8 mouse cellular contexts compared by ENCODE assay signal in the genomic region with DNA sequence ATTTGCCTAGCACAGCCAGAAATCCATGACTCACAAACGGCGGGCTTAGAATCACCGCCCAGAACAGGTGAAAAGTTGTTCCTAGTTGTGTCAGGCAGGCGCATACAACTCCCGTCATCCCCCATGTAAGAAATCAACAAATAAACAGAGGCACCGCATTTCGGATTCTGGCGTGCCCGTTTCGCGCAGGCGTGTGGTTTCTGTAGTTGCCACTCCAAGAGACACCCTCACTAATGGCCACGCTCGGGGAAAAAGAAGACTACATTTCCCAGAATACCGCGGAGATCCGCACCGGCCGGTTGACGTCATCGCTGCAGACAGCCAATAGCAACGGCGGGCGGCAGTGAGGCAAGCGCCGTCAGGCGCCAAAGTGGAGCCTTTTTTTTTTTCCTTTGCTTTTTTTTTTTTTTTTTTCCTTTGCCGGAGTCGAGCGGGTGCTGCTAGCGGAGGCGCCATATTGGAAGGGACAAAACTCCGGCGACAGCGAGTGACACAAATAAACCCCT. TPM values are rescaled to one million over a fixed set of nuclear protein-coding genes. Genes with fewer than 3 reads are reported as not detected.
DNase-seq lines count a peak whose midpoint lies in the region; ATAC-seq and TF ChIP-seq lines count a peak whose summit lies in the region.

A gene (plus strand): TSS at position 346 of the 506 bp plus-strand sequence.

- peaks cover 24% of the 10 kb centered on the region for H3K36me3 ChIP-seq in G1E (replicated peaks)
- 0 out of 2 replicates have a peak, but pooled peaks cover 3% of the 10 kb centered on the region for H3K36me3 ChIP-seq in forebrain, embryonic 16.5 days (ENCODE audit: control insufficient read depth, insufficient read depth)
- peaks cover 21% of the 10 kb centered on the region for H3K36me3 ChIP-seq in lung, embryonic 14.5 days (ENCODE audit: insufficient read depth)
- H3K36me3 ChIP-seq in thymus, adult 2 months (ENCODE audit: control insufficient read depth, insufficient read depth, low read length), result peaks cover 7% of the 10 kb centered on the region

- DNase-seq in G1E (ENCODE audit: low spot score), result peak; percentile 73
- DNase-seq in cerebellum, adult 18-20 months, result peak; percentile 97 to 99
- DNase-seq in heart, postnatal 36 days, result peak; percentile 92 to 94
- DNase-seq in layer of hippocampus, adult 2 months (ENCODE audit: low spot score in 2 of 2), result peak; percentile 96 to 99
- peak; percentile 99 for DNase-seq in lung, embryonic 14.5 days
- peak; percentile 96 for DNase-seq in thymus, adult 2 months

- TF ChIP-seq POLR2A in olfactory bulb, adult 2 months (IDR thresholded peaks at IDR 0.05; ENCODE audit: insufficient read depth, low read depth, low read length), result 0 out of 2 replicates have a peak, but pooled peaks have one; percentile 36
- TF ChIP-seq POLR2A in thymus, adult 2 months (IDR thresholded peaks at IDR 0.05; ENCODE audit: control insufficient read depth, extremely low read depth, insufficient read depth, low read length, poor library complexity), result no peak

- H3K4me1 ChIP-seq in G1E (ENCODE audit: insufficient read depth, low read depth, low read length), result peaks cover 14% of the 10 kb centered on the region
- H3K4me1 ChIP-seq in forebrain, embryonic 16.5 days (replicated peaks; ENCODE audit: control insufficient read depth, insufficient read depth, low read length), result peaks cover 10% of the 10 kb centered on the region
- no peaks in the 10 kb centered on the region for H3K4me1 ChIP-seq in lung, embryonic 14.5 days (ENCODE audit: insufficient read depth)
- peaks cover 4% of the 10 kb centered on the region; the same call in 1 of the 2 replicates for H3K4me1 ChIP-seq in olfactory bulb, adult 2 months (ENCODE audit: control insufficient read depth, insufficient read depth, low read length)
- 0 out of 2 replicates have a peak, but pooled peaks cover 4% of the 10 kb centered on the region for H3K4me1 ChIP-seq in thymus, adult 2 months (replicated peaks; ENCODE audit: control insufficient read depth, insufficient read depth, low read length)

- intact Hi-C loops in heart, postnatal 36 days (cut with DNase I), result loop anchor here (2.0 to 5.0 kb wide), 2 partner anchors 98 to 152 kb away; no protein-coding TSS in a partner anchor

- peak within 1 kb of the TSS; percentile 99 for H3K27ac ChIP-seq in forebrain, embryonic 16.5 days (ENCODE audit: low read length)
- peak within 1 kb of the TSS; percentile 96 for H3K27ac ChIP-seq in layer of hippocampus, adult 2 months
- peak within 1 kb of the TSS; percentile 99 for H3K27ac ChIP-seq in lung, embryonic 14.5 days (ENCODE audit: low read depth)
- peak within 1 kb of the TSS; percentile 99 for H3K27ac ChIP-seq in olfactory bulb, adult 2 months (ENCODE audit: insufficient read depth, low read depth, low read length)
- peak within 1 kb of the TSS; percentile 88 for H3K27ac ChIP-seq in thymus, adult 2 months (ENCODE audit: control insufficient read depth, insufficient read depth, low read length)

- peak; percentile 94 for ATAC-seq in G1E (ENCODE audit: extremely low read depth, insufficient number of reproducible peaks, low FRiP score, poor library complexity, severe bottlenecking)
- ATAC-seq in forebrain, embryonic 16.5 days, result peak; percentile 98
- ATAC-seq in lung, embryonic 14.5 days (ENCODE audit: insufficient read depth), result peak; percentile 98

- TF ChIP-seq CTCF in G1E (IDR thresholded peaks at IDR 0.05; ENCODE audit: low read depth, low read length), result no peak
- no peak for TF ChIP-seq CTCF in layer of hippocampus, adult 2 months (conservative IDR thresholded peaks at IDR 0.05)
- no peak for TF ChIP-seq CTCF in lung, embryonic 14.5 days (IDR thresholded peaks at IDR 0.05; ENCODE audit: low read depth)
- TF ChIP-seq CTCF in olfactory bulb, adult 2 months (IDR thresholded peaks at IDR 0.05; ENCODE audit: insufficient read depth, low read depth, low read length), result no peak
- TF ChIP-seq CTCF in thymus, adult 2 months (IDR thresholded peaks at IDR 0.05; ENCODE audit: borderline replicate concordance, control insufficient read depth, extremely low read depth, insufficient read depth, low read length, poor library complexity), result no peak

- peak within 1 kb of the TSS; percentile 94 for H3K9ac ChIP-seq in forebrain, embryonic 16.5 days (replicated peaks; ENCODE audit: low read depth, low read length)
- H3K9ac ChIP-seq in lung, embryonic 14.5 days, result peak within 1 kb of the TSS; percentile 80

- 0% methylated on average over 35 of the region's 35 CpGs for WGBS in forebrain, embryonic 16.5 days
- under 1% methylated on average over 35 of the region's 35 CpGs for WGBS in lung, embryonic 14.5 days
- under 1% methylated on average over 35 of the region's 35 CpGs for WGBS in olfactory bulb, adult 2 months
- WGBS in thymus, adult 2 months, result under 1% methylated on average over 35 of the region's 35 CpGs

- H3K27me3 ChIP-seq in G1E (ENCODE audit: insufficient read depth, low read length), result no peaks in the 10 kb centered on the region
- H3K27me3 ChIP-seq in forebrain, embryonic 16.5 days (replicated peaks; ENCODE audit: control insufficient read depth, insufficient read depth, low read length), result no peaks in the 10 kb centered on the region
- H3K27me3 ChIP-seq in lung, embryonic 14.5 days (ENCODE audit: insufficient read depth, low read length), result no peaks in the 10 kb centered on the region
- no peaks in the 10 kb centered on the region for H3K27me3 ChIP-seq in thymus, adult 2 months (ENCODE audit: control insufficient read depth, insufficient read depth, low read length)

- no peaks in the 10 kb centered on the region for H3K9me3 ChIP-seq in G1E (replicated peaks)
- no peaks in the 10 kb centered on the region for H3K9me3 ChIP-seq in forebrain, embryonic 16.5 days (ENCODE audit: control insufficient read depth, low read length)
- H3K9me3 ChIP-seq in lung, embryonic 14.5 days (ENCODE audit: low read depth, low read length), result no peaks in the 10 kb centered on the region

- peak within 1 kb of the TSS; percentile 90 for H3K4me3 ChIP-seq in G1E (ENCODE audit: low read depth, low read length)
- peak within 1 kb of the TSS; percentile 94 for H3K4me3 ChIP-seq in forebrain, embryonic 16.5 days (replicated peaks; ENCODE audit: low read length)
- H3K4me3 ChIP-seq in layer of hippocampus, adult 2 months, result peak within 1 kb of the TSS; percentile 84
- peak within 1 kb of the TSS; percentile 69 for H3K4me3 ChIP-seq in lung, embryonic 14.5 days (ENCODE audit: low read depth, low read length)
- H3K4me3 ChIP-seq in olfactory bulb, adult 2 months (ENCODE audit: insufficient read depth, low read depth, low read length), result peak within 1 kb of the TSS; percentile 58
- peak within 1 kb of the TSS; percentile 87 for H3K4me3 ChIP-seq in thymus, adult 2 months (ENCODE audit: control insufficient read depth, insufficient read depth, low read length)

- H3K4me2 ChIP-seq in forebrain, embryonic 16.5 days (ENCODE audit: low read length), result peak within 1 kb of the TSS; percentile 70
- H3K4me2 ChIP-seq in lung, embryonic 14.5 days, result peak within 1 kb of the TSS; percentile 71

RNA-seq across cellular contexts. Expression of the gene that starts here (rescaled TPM):
- total RNA-seq in G1E (2014; fragmentation: Nextera tagmentation) (27.0 and 30.6 TPM in 2 replicates), G1E (2017) (15.2 and 18.1 TPM in 2 replicates)
- polyA plus RNA-seq in G1E (2012), result 8.7 and 12.5 TPM in 2 replicates
- polyA plus RNA-seq in forebrain, embryonic 16.5 days (2015; fragmentation: Nextera tagmentation; extraction: Ambion mirVana), result 60.0 and 68.1 TPM in 2 replicates
- total RNA-seq in heart, postnatal 36 days (2021), result 10 to 100 TPM; 14.1 to 14.4 TPM
- total RNA-seq in layer of hippocampus, adult 2 months (2021), result 10 to 100 TPM; 28.2 to 28.8 TPM
- polyA plus RNA-seq in lung, embryonic 14.5 days (2014; fragmentation: Nextera tagmentation; extraction: Ambion mirVana), result 52.5 and 56.0 TPM in 2 replicates
- polyA plus RNA-seq in olfactory bulb, adult 2 months (2012; ENCODE audit: insufficient read depth, insufficient read length, low replicate concordance, missing spikeins), result not detected in 2 replicates
- polyA plus RNA-seq in thymus, adult 2 months (2012; rRNA removed), result 15.9 and 16.8 TPM in 2 replicates

Comparison
In these comparisons a context has a peak if more than half of its experiments do, and no peak if none do; other contexts are left out.
1. Peak in every context shown above with its lines: DNase-seq, ATAC-seq, H3K4me3 ChIP-seq and H3K27ac ChIP-seq.